Mouse (Mus musculus) telencephalon, adult 2 months (tissue): Measurements from ENCODE around the gene Snx20.

Source experiments
- DNase-seq: peaks from one replicate; pipeline ENCODE4 v3.0.0-alpha.2; 2011; ENCODE audit warnings: low read depth, low spot score

Snx20 gene

DNA sequence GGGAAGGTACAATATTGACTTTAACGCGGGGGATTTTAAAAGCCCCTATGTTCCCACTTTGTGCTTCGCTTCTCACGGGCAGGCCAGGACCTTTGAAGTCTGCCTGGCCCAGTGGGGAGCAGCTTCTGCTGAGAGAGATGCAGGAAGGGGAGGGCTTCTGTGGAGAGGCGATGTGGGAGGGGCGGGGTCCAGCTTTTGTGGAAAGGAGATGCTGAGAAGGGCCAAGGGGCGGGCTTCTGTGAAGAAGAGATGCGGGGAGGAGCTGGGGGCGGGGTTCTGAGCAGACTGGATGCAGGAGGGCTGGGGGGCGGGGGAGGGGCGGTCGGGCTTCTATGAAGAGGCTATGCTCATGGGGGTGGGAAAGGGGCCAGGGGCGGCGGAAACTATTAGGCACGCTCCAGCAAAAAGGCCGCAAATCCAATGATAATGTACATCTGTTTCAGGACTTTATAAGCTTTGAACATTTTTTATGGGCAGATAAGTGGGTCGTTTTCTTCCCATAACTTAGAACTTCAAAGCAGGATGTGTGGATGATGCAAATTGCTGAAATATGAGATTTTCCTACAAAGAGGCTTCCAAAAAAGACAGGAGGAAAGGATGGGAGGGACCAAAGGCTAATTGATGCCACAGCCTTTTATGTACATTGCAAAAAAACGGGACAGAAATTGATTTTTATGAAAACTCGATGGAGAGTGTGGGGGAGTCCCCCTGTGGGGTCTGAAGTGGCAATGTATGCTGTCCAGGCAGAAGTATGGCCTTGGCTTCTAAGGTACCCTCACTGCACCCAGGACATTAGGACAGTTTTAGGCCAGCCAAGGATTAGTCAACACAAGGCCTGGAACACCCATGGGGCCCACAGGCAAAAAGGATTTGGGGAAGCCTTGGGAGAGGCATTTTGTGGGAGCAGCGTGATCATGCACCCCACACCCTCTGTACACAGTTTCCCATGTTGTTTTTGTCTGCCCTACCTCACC lies 31.6 kb downstream of the Snx20 start:
- no peak for DNase-seq

DNA sequence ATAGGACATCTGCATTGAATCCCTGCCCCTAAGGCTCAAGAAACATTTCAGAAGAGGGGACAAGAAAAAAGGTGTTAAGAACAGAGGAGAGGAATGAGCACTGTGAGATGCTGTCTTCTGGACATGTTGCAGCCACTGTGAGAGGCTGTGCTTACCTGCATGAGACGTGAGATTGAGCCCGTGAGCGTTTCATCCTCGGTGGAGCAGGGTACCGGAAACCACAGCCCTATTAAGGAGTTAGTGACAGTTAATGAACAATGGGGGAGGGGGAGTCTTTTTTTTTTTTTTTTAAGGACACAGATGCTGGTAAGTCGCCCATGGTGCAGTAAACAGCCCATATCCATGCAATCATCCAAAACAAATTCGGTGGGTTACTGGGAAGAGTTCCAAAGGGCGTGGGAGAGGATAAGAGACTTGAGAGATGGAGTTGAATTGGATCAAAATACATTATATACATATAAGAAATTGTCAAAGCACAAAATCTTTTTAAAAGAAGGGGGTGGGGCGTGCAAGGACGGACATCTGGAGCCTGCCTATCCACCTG lies 32.4 kb downstream of the Snx20 start:
- no peak for DNase-seq

DNA sequence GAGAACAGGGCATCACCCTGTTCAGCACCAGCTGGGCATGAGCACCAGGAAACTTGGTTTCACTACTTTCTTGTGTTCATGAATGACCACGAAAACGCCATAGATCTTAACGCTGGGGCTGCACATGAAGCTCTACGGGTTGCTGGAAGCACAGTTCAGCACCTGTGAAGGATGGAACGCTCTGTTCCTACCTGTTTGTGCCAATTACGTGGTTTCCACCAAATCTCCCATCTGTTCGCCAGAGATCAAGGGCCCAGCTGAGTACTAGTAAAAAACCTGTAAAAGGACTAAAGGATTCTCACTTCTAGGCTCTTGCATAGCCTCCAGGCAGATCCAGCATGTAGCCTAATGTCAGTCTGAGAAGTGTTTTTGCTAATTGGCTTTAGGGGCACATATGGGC lies 36.4 kb downstream of the Snx20 start:
- no peak for DNase-seq

DNA sequence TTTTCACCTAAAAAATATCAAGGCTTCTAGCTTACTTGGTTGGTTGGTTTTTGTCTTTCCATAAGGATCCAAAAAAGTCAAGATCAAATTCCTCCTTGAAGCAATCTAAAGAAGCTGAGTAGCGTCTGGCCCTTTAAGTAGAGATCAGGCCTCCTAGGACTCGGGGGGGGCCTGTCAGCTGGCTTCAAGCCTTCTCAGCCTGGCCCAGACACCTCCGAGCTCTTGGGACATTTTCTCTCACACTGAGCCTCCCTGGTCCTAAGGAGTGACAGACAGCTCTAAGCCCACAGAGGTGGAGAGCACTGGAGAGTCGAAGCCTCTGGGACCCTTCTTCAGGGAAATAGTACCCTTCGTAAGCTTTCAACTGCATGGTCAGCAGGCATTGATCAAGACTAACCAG lies 37.4 kb downstream of the Snx20 start:
- DNase-seq = no peak

DNA sequence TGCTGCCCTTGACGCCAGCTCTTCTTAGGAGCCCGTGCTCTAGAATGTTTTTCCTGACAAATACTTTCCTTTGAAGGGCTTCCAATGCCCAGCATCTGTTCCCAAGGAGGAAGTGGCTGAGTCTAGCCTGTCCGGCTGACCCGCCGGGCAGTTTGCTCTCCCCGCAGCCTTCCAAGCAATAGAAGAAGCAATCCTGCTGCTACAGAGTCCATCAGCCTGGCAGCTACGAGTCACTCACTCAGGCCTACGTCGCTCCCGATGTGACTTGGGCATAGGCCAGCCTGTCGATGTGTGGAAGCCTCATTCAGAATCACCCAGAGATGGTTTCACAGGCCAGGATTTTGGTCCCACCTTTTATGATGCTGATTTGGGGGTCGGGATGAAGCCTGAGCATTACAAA lies 39.9 kb downstream of the Snx20 start:
- no peak for DNase-seq

DNA sequence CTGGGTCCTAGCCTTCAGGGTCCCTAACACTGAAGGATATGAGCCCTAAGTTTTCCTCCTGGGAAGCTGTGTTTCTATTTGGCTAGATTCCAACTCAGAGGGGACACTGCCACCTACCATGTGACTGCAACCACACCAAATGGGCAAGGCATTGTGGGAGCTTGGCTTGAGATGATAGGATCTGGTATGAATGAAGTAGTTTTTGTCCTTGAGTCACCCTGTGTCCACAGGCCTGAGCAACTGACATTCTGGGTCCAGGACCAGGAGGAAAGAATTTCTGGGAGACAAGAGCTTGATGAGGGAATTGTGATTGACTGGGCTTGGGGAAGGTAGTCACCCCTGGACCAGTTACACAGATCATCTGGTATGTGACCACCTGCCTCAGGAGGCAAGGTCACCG lies 42.0 kb downstream of the Snx20 start:
- DNase-seq = no peak

DNA sequence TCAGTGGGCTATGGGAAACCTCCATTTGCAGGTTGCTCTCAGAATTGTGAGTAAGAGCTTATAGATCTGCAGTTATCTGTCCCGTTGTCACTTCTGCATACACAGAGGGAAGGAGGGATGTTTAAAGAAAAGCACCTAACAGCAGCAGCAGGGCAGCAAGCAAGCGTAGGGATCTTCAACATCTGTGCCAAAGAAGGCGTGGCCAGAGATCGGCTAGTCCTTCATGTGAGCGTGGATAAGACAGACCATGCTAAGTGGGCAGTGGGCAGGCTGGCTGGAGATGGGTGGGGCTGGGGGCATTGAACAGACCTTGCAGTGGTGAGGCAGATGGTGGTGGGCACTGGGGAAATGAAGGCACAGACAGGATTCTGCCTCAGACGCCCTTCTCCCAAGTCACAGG lies 45.7 kb downstream of the Snx20 start:
- no peak for DNase-seq

DNA sequence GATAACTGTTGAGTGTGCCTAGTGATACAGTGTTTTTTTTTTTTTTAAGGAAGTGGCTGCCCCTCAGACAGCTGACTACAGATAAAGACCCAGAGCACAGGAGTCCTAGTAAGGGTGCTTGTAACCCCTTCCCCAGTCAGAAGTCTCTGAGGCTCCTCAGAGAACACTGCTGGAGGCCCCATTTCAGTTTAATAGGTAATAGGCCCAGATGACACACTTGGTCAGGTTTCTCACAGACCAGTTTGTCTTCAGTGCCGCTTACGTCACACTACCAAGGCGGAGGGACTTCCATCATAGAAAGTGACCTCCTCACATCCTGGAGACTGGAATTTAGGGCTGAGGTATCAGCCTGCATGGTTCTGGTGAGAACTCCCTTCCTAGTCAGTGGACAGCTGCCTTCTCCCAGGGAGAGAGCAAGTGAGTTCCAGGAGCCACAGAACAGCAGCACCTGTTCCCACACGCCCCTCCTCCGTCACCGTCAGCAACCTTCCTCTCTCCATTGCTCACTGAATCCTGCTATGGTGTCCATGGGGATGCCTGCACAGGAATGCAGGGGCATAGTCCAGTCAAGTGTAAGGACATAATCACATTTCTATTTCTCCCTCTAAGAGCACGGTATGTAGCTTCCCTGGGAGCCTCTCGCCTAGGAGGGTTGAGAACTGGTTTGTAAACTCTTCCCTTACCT lies 47.6 kb downstream of the Snx20 start:
- DNase-seq = no peak

DNA sequence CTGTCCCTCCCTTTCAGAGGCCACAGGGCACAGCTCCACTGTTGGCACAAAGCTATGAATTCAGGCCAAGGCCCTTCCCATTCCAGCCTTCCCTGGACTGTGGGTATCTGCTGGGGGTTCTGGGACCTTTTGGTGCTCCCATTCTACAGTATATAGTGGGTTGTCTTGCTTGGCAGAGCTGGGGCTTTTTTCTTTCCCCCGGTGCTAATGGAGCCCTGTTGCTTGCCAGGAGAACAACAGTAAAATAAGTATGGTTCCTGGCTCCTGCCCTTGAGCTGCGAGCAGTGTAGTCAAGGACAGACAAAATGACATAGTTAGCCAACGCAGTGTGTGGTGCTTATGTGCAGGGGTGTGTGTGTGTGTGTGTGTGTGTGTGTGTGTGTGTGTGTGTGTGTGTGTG lies 52.1 kb downstream of the Snx20 start:
- DNase-seq = no peak

DNA sequence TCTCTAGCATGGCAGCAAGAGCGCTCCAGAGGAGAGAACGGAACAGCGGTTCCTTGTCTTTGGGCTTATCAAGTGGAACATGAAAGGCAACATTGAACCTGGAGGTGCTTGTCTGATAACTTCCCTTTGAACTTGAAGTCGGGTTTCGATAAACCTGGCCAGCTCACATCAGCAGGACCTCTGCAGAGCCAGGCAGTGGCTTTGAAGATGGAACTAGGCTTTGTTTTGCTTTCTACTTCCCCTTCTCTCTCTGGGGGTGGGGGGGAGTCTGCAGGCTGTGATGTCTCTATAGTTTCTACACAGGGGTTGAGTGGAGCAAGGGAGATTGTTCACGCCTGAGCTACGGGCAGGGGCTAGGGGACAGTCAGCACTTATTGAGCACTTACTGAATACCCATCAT lies 55.1 kb downstream of the Snx20 start:
- DNase-seq = no peak

DNA sequence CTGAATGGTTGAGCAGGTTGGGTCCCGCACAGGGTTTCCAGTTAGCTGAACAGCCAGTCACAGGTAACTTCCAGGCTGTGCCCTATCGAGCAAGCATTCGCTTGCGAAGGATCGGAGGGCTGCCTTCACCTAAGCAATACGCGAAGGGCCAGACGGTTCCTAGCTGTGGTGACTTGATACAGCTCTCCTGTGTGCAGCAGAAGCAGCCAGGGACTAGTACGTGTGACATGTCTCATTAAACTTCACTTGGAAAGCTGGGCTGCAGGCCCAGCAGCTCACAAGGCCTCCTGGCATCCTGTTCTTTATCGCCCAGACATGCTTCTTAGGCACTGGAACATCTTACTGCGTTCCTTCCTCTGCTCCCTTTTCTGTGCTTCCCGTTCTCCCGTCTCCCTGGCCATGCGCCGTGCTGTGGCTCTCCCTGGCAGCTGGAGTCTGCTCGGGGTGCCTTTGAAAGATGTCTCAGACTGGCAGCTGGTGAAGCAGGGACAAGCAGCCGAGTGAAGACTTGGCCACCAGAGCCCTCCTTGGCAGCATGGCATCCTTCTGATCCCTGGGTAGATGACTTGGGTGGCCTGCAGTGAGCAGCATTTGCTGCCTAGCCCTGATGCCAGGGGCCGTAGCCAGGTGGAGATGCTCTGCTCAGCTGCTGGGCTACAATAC lies 56.1 kb downstream of the Snx20 start:
- DNase-seq = no peak

DNA sequence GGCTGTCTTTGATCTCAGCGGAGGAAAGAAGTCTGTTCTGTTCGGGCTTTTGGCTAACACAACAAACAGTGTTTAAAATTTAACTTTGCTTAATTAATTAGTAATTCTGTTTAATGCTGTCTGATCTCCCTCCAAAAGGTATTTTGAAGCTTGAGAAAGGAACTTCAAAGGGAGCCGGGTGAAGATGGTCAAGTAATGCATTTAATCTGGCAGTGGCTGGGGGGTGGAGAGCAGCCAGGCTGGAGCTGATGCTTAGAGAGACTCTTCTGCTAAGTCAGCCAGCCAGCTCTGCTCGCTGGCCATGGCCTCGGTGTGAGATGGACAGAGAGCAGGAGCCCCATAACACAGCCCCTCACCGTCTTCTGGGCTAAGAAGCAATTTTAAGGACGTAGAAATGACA lies 56.7 kb downstream of the Snx20 start:
- no peak for DNase-seq

DNA sequence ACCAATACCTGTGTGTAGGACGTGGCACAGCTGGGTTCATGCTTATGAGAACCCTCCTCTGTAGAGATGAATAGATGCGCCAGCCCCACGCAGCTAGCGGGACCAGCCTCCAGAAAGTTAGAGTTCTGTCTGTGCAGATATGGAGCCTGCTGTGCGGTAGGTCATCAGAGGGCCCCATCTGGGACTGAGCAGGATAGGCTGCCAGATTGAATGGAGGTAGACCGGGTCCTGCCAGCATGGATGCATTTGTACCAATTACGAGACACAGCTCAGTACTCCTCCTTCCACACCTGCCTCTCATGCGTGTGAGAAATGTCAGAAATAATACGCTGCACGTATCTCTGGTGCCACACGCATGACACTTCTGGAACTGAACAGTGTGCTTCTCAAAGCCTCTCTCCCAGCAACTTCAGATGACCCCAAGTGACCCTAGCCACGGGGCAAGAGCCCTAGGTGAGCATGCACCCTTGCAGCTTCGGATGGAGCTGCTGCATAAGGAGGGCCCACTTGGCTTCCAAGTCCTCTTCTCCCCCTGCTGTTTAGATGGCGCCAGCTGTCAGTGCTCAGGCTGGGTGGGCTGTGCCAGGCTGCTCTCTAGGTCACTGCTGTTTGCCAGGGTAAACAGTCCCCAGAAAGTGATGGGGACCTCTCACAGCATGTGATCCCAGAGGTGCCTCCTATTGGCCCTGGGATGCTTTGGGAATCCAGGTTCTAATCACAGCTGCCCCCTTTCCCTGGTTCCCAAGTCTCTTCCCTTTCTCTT lies 57.3 kb downstream of the Snx20 start:
- DNase-seq = no peak

DNA sequence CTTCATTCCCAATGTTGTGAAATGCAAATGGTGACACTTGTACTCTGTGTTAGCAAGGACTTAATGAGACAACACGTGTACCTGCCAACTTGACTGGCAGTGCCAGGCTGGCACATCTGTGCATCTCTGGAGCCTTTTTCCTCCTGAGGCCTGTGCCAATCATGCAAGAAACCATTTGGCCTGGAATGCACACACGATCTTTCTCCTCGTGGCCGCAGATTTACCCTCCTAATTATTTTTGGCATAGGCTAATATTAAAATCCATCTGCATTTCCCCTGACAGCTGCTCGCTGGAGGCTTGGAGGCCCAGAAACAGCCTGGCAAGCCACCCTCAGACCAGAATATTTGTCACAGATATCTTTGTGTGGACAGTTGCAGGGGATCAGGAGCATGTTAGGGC lies 58.3 kb downstream of the Snx20 start:
- DNase-seq = no peak
